Mouse (Mus musculus) lung, embryonic 16.5 days (tissue): ENCODE results near the gene Btbd11. TPM values are rescaled to one million over a fixed set of nuclear protein-coding genes. Genes with fewer than 3 reads are reported as not detected.
A peak's percentile ranks its signal among the peaks of the same experiment; 100 is the strongest.

Experiments
- ATAC-seq: fragments of 200-750 bp; cut with Nextera tagmentation; 2 replicates; pipeline ENCODE4 v1.8.0; 2017; ENCODE audit warnings: low read depth, mild to moderate bottlenecking, moderate library complexity
- H3K27ac ChIP-seq: fragments of 300-500 bp; sonication (generic); 2 replicates; pipeline ENCODE4 v1.5.1; 2014; ENCODE audit warnings: mild to moderate bottlenecking, control low read depth, low read length
- H3K27me3 ChIP-seq: fragments of 300-500 bp; sonication (generic); 2 replicates; pipeline ENCODE4 v1.6.1; 2014; ENCODE audit warnings: low read depth, low read length, mixed read lengths; ENCODE audit not compliant: control insufficient read depth, insufficient read depth
- H3K36me3 ChIP-seq: fragments of 300-500 bp; sonication (generic); 2 replicates; pipeline ENCODE4 v1.6.1; 2014; ENCODE audit warnings: low read length; ENCODE audit not compliant: control insufficient read depth, insufficient read depth
- H3K4me1 ChIP-seq: fragments of 300-500 bp; sonication (generic); replicated peaks from 2 replicates; pipeline ENCODE4 v1.6.1; 2014; ENCODE audit warnings: low read length, mixed read lengths; ENCODE audit not compliant: control insufficient read depth, insufficient read depth
- H3K4me2 ChIP-seq: fragments of 300-500 bp; sonication (generic); 2 replicates; pipeline ENCODE4 v1.6.1; 2014; ENCODE audit warnings: low read depth, low read length, control low read depth
- H3K4me3 ChIP-seq: fragments of 300-500 bp; sonication (generic); 2 replicates; pipeline ENCODE4 v1.5.1; 2014; ENCODE audit warnings: mild to moderate bottlenecking, low read length, control low read depth
- H3K9ac ChIP-seq: fragments of 300-500 bp; sonication (generic); 2 replicates; pipeline ENCODE4 v1.6.1; 2014; ENCODE audit warnings: low read length, control low read depth
- H3K9me3 ChIP-seq: fragments of 300-500 bp; sonication (generic); 2 replicates; pipeline ENCODE4 v1.6.1; 2016; ENCODE audit warnings: low read length; ENCODE audit not compliant: control insufficient read depth
- WGBS: fragments of 180-500 bp; shearing (Covaris S2); extraction: QIAGEN DNeasy Blood & Tissue Kit; methylation state at CpG from one replicate; pipeline ENCODE4 v1.1.7; 2014; 5-methylcytosine and 5-hydroxymethylcytosine counted together
- polyA plus RNA-seq: library from polyadenylated mRNA; unstranded; fragments of >200 nt; fragmentation: Nextera tagmentation; extraction: Ambion mirVana; gene quantifications from 2 replicates; pipeline ENCODE4 v1.2.1, GENCODE M21; 2015

Btbd11 gene
- polyA plus RNA-seq, 1 experiment from 2014 or later, result 1.3 TPM

- H3K27me3 ChIP-seq, result no peaks in the 10 kb centered on the region
- no peak overlapping the region for H3K27ac ChIP-seq
- no peak overlapping the region for H3K4me2 ChIP-seq
- no peaks in the 10 kb centered on the region for H3K9me3 ChIP-seq
- H3K4me3 ChIP-seq, result no peak overlapping the region
- ATAC-seq, result no peak
- H3K9ac ChIP-seq, result no peak overlapping the region
- no peaks in the 10 kb centered on the region; the same call in 1 of the 2 replicates for H3K4me1 ChIP-seq
- WGBS, result 64% methylated on average over 9 of the region's 9 CpGs
- no peaks in the 10 kb centered on the region for H3K36me3 ChIP-seq
Observed at GRCm38 (mm10) chr10:85502656-85503055, 116.0 kb downstream of the Btbd11 start.

DNA sequence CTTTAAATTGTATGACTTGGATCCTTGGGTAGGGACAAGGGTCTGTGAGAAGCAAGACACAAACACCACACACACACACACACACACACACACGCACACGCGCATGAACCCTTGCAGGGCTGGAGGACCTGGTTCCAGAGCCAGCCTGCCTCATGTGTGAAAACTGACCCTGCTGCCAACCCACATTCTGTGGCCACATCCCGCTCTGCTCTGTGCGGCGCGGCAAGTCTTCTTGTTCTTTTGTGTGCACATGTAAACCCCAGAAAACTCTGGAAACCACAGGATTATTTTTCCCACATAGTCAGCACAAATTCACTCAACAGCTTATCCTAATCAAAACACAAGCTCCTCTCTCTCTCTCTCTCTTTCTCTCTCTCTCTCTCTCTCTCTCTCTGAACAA lies 116.8 kb downstream of the Btbd11 start:
- Histone ChIP-seq H3K27ac (no peak overlapping the region), H3K4me2 (no peak overlapping the region), H3K27me3 (no peaks in the 10 kb centered on the region), H3K4me3 (no peak overlapping the region), H3K9me3 (no peaks in the 10 kb centered on the region), H3K36me3 (no peaks in the 10 kb centered on the region), H3K4me1 (no peaks in the 10 kb centered on the region; the same call in 1 of the 2 replicates), H3K9ac (no peak overlapping the region)
- 72% methylated on average over 7 of the region's 7 CpGs for whole genome bisulfite sequencing
- peak; percentile 80 for ATAC-seq

DNA sequence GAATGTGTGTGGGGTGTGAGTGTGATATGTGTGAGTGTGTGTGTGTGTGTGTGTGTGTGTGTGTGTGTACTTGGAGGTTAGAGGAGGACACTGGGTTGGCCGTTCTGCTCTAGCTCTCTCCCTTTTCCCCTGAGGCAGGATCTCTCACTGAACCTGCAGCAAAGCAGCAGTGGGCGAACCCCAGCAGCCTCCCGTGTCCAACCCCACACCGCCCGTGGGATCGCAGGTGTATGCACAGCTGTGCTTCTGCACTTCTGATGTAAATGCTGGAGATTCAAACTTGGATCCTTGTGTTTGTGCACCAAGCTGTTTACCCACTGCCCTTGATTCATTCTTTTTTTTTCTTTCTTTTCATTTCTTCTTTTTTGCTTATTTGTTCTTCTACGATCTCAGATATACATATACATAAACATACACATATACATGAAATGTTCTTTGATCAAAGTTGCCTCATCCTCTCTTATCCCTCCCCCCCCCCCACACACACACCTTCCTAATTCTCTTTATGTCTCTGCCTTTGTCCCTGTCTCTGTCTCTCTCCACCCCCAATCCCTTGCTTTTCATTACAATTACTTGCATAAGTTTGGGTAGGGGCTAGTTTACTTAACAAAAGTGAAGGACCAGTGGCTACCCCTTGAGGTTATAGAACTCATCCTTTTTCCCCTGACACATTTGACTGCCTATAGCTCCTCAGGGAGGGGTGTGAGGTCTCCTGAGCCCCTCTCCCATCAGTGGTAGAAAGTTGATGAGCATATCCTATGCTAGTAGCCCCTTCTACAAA lies 120.8 kb downstream of the Btbd11 start:
- no peak overlapping the region for H3K9ac ChIP-seq
- no peaks in the 10 kb centered on the region for H3K36me3 ChIP-seq
- no peak overlapping the region for H3K27ac ChIP-seq

GRCm38 (mm10) chr10:85508193-85508794 lies 121.7 kb downstream of the Btbd11 start:
- Histone ChIP-seq H3K27ac (no peak overlapping the region), H3K9ac (no peak overlapping the region), H3K4me2 (no peak overlapping the region), H3K9me3 (no peaks in the 10 kb centered on the region), H3K4me1 (no peaks in the 10 kb centered on the region), H3K4me3 (no peak overlapping the region), H3K27me3 (no peaks in the 10 kb centered on the region), H3K36me3 (no peaks in the 10 kb centered on the region)
- no peak for ATAC-seq
- 55% methylated on average over 5 of the region's 5 CpGs for WGBS

More for the DNA sequence above, 120.8 kb downstream of the Btbd11 start:
- H3K9me3 ChIP-seq, result no peaks in the 10 kb centered on the region
- no peaks in the 10 kb centered on the region for H3K4me1 ChIP-seq
- ATAC-seq, result no peak
- H3K27me3 ChIP-seq, result no peaks in the 10 kb centered on the region
- WGBS, result 78% methylated on average over 7 of the region's 7 CpGs
- H3K4me3 ChIP-seq, result no peak overlapping the region
- no peak overlapping the region for H3K4me2 ChIP-seq

- WGBS, result 90% methylated on average over 1 of the region's 1 CpGs
- Histone ChIP-seq H3K27ac (no peak overlapping the region), H3K4me3 (no peak overlapping the region), H3K4me1 (no peaks in the 10 kb centered on the region), H3K9ac (no peak overlapping the region), H3K27me3 (no peaks in the 10 kb centered on the region), H3K36me3 (no peaks in the 10 kb centered on the region), H3K9me3 (no peaks in the 10 kb centered on the region), H3K4me2 (no peak overlapping the region)
- no peak for ATAC-seq
Observed at GRCm38 (mm10) chr10:85509000-85509399, 122.4 kb downstream of the Btbd11 start.

- Histone ChIP-seq H3K27ac (no peak overlapping the region), H3K9ac (no peak overlapping the region), H3K4me2 (no peak overlapping the region), H3K36me3 (no peaks in the 10 kb centered on the region), H3K4me1 (no peaks in the 10 kb centered on the region), H3K4me3 (no peak overlapping the region), H3K9me3 (no peaks in the 10 kb centered on the region), H3K27me3 (no peaks in the 10 kb centered on the region)
- WGBS, result 9% methylated on average over 3 of the region's 3 CpGs
- no peak for ATAC-seq
Observed at GRCm38 (mm10) chr10:85510329-85510728, 123.7 kb downstream of the Btbd11 start.

GRCm38 (mm10) chr10:85512808-85513207 lies 126.2 kb downstream of the Btbd11 start:
- ATAC-seq, result no peak
- no peak overlapping the region for H3K4me2 ChIP-seq
- H3K4me3 ChIP-seq, result no peak overlapping the region
- H3K9me3 ChIP-seq, result no peaks in the 10 kb centered on the region
- H3K27me3 ChIP-seq, result no peaks in the 10 kb centered on the region
- H3K9ac ChIP-seq, result no peak overlapping the region
- H3K36me3 ChIP-seq, result no peaks in the 10 kb centered on the region
- 0 out of 2 replicates have a peak, but pooled peaks cover 3% of the 10 kb centered on the region for H3K4me1 ChIP-seq
- no peak overlapping the region for H3K27ac ChIP-seq
- WGBS, result 66% methylated on average over 5 of the region's 5 CpGs

GRCm38 (mm10) chr10:85517223-85518110 lies 130.9 kb downstream of the Btbd11 start:
- H3K4me2 ChIP-seq, result no peak overlapping the region
- no peaks in the 10 kb centered on the region for H3K9me3 ChIP-seq
- 58% methylated on average over 13 of the region's 13 CpGs for WGBS
- H3K4me3 ChIP-seq, result no peak overlapping the region
- H3K36me3 ChIP-seq, result no peaks in the 10 kb centered on the region
- no peak overlapping the region for H3K9ac ChIP-seq
- ATAC-seq, result no peak
- no peak overlapping the region for H3K27ac ChIP-seq
- no peaks in the 10 kb centered on the region for H3K27me3 ChIP-seq
- 0 out of 2 replicates have a peak, but pooled peaks cover 3% of the 10 kb centered on the region for H3K4me1 ChIP-seq

DNA sequence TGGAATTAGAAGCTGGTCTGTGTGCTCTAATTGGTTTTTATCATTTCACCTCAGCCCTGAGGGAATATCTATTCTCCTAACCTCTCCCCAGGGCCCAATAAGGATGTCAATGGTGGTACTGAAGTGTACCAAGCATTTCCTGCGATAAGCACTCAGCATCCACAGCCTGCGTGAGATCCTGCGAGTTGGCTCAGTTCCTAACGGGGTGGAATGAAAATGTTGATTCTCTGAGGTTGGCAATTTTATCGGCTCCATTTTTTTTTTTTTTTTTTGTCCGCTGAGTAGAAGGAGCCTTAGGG lies 131.4 kb downstream of the Btbd11 start:
- ATAC-seq, result no peak
- H3K9me3 ChIP-seq, result no peaks in the 10 kb centered on the region
- 0 out of 2 replicates have a peak, but pooled peaks cover 3% of the 10 kb centered on the region for H3K4me1 ChIP-seq
- H3K9ac ChIP-seq, result no peak overlapping the region
- no peaks in the 10 kb centered on the region for H3K36me3 ChIP-seq
- H3K4me3 ChIP-seq, result no peak overlapping the region
- H3K27ac ChIP-seq, result no peak overlapping the region
- no peak overlapping the region for H3K4me2 ChIP-seq
- WGBS, result 75% methylated on average over 6 of the region's 6 CpGs
- no peaks in the 10 kb centered on the region for H3K27me3 ChIP-seq
